Mouse (Mus musculus) olfactory bulb, adult 2 months (tissue): ENCODE data around the gene Prrx2.

Experiments
- CTCF ChIP-seq: fragments of 200-500 bp; IDR thresholded peaks from 2 replicates; pipeline ENCODE4 v1.5.1; 2012; ENCODE audit warnings: low read depth, mild to moderate bottlenecking, low read length, moderate library complexity; ENCODE audit not compliant: insufficient read depth
- POLR2A ChIP-seq: fragments of 200-500 bp; IDR thresholded peaks from 2 replicates; pipeline ENCODE4 v1.6.1; 2012; ENCODE audit warnings: mild to moderate bottlenecking, low read depth, low read length, moderate library complexity; ENCODE audit not compliant: insufficient read depth

- no peak for TF ChIP-seq POLR2A
- TF ChIP-seq CTCF, result no peak
Observed at GRCm38 (mm10) chr2:30928893-30929482, 94.2 kb downstream of the Prrx2 start.
